Mouse (Mus musculus): ENCODE data around the gene Snap25. TPM values are rescaled to one million over a fixed set of nuclear protein-coding genes. Genes with fewer than 3 reads are reported as not detected.
A peak's percentile ranks its signal among the peaks of the same experiment; 100 is the strongest.

Gene Snap25
- 0.36 and 0.39 TPM in 2 replicates for polyA plus RNA-seq (2016; fragmentation: Nextera tagmentation; extraction: Ambion mirVana)

GRCm38 (mm10) chr2:136713299-136713758, at the start of gene Snap25:
Gene Snap25, plus strand, starts transcription at chr2:136713453.
- peak; percentile 78 for DNase-seq (ENCODE audit: low spot score)
- Histone ChIP-seq H3K27me3 (ENCODE audit: low read depth, poor library complexity, severe bottlenecking) (peaks cover 4% of the 10 kb centered on the region; the same call in 1 of the 2 replicates), H3K9me3 (replicated peaks) (no peaks in the 10 kb centered on the region), H3K36me3 (no peaks in the 10 kb centered on the region), H3K4me3 (peak within 1 kb of the TSS; percentile 55), H3K27ac (no peak within 1 kb of the TSS), H3K4me1 (peaks cover 24% of the 10 kb centered on the region)
- WGBS, result under 1% methylated on average over 20 of the region's 20 CpGs

GRCm38 (mm10) chr2:136666951-136667350, 46.3 kb upstream of the Snap25 start:
- Histone ChIP-seq H3K4me3 (no peak overlapping the region), H3K9me3 (replicated peaks) (no peaks in the 10 kb centered on the region), H3K27me3 (ENCODE audit: low read depth, poor library complexity, severe bottlenecking) (no peaks in the 10 kb centered on the region), H3K27ac (no peak overlapping the region), H3K36me3 (no peaks in the 10 kb centered on the region), H3K4me1 (peaks cover 9% of the 10 kb centered on the region)
- WGBS, result 92% methylated on average over 1 of the region's 1 CpGs
- DNase-seq (ENCODE audit: low spot score), result no peak

GRCm38 (mm10) chr2:136669183-136669582, 44.1 kb upstream of the Snap25 start:
- Histone ChIP-seq H3K27ac (no peak overlapping the region), H3K9me3 (replicated peaks) (no peaks in the 10 kb centered on the region), H3K4me3 (no peak overlapping the region), H3K4me1 (peaks cover 9% of the 10 kb centered on the region), H3K36me3 (no peaks in the 10 kb centered on the region), H3K27me3 (ENCODE audit: low read depth, poor library complexity, severe bottlenecking) (no peaks in the 10 kb centered on the region)
- no peak for DNase-seq (ENCODE audit: low spot score)
- WGBS, result 91% methylated on average over 3 of the region's 3 CpGs

DNA sequence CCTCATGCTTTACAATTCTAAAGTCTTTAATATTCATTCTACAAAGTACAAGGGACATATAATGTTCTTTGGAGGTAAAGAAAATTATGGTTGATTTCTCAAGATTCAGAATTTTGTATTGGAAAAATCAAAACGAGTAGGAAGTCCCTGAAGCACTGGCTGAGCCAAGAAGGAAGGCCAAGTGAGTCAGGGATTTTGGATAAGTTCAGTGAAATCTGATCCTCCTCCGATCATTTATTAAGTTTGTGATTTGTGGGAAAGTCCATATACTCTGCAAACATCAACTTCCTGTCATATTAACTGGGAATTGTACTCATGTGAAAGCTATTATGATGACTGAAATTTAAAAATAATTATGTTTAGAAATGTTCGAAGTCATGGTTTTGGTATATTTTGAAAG, 43.6 kb upstream of the Snap25 start:
- 87% methylated on average over 3 of the region's 3 CpGs for WGBS
- no peaks in the 10 kb centered on the region for H3K36me3 ChIP-seq
- peaks cover 9% of the 10 kb centered on the region for H3K4me1 ChIP-seq
- no peaks in the 10 kb centered on the region for H3K27me3 ChIP-seq (ENCODE audit: low read depth, poor library complexity, severe bottlenecking)
- DNase-seq (ENCODE audit: low spot score), result no peak
- H3K4me3 ChIP-seq, result no peak overlapping the region
- H3K27ac ChIP-seq, result no peak overlapping the region
- H3K9me3 ChIP-seq (replicated peaks), result no peaks in the 10 kb centered on the region

GRCm38 (mm10) chr2:136670539-136671271, 42.5 kb upstream of the Snap25 start:
- peaks cover 9% of the 10 kb centered on the region for H3K4me1 ChIP-seq
- no peak overlapping the region for H3K4me3 ChIP-seq
- H3K9me3 ChIP-seq (replicated peaks), result no peaks in the 10 kb centered on the region
- DNase-seq (ENCODE audit: low spot score), result no peak
- WGBS, result 47% methylated on average over 9 of the region's 9 CpGs
- H3K36me3 ChIP-seq, result no peaks in the 10 kb centered on the region
- H3K27ac ChIP-seq, result no peak overlapping the region
- no peaks in the 10 kb centered on the region for H3K27me3 ChIP-seq (ENCODE audit: low read depth, poor library complexity, severe bottlenecking)

DNA sequence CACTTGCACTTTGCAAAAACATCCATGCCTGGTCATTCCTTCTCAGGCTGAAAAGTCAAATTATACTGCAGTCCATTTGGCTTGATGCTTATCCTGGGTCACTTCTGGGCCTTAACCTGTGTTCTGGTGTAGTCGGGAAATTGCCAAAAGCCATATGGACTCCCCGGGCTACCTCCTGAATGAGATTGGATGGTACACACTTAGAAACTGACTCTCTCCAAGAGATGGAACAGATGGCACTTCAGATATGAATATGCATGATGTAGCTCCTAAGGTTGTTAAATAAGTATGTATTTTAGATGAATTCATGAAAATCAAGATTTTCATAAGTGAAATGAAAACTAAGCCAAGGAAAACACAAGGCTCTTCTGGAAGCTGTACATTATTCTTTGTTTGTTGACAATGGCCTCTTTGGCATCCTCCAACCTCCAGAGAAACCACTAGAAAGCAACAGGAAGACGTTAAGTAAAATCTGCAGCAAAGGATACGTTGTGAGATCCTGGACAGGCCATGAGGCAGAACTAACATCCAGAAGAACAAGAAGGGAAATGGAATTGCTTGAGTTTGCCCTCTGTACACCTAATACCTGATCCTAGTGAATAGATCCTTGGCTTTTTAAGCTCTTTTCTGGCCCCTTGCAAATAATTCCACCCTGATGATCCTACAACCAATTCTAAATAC, 39.0 kb upstream of the Snap25 start:
- WGBS, result 81% methylated on average over 4 of the region's 4 CpGs
- Histone ChIP-seq H3K9me3 (replicated peaks) (no peaks in the 10 kb centered on the region), H3K27ac (no peak overlapping the region)

GRCm38 (mm10) chr2:136676196-136676595, 37.1 kb upstream of the Snap25 start:
- Histone ChIP-seq H3K27ac (no peak overlapping the region), H3K4me1 (peaks cover 29% of the 10 kb centered on the region), H3K9me3 (replicated peaks) (no peaks in the 10 kb centered on the region), H3K27me3 (ENCODE audit: low read depth, poor library complexity, severe bottlenecking) (no peaks in the 10 kb centered on the region), H3K36me3 (no peaks in the 10 kb centered on the region), H3K4me3 (no peak overlapping the region)
- WGBS, result 80% methylated on average over 2 of the region's 2 CpGs
- DNase-seq (ENCODE audit: low spot score), result no peak

More for the DNA sequence above, 39.0 kb upstream of the Snap25 start:
- Histone ChIP-seq H3K4me3 (no peak overlapping the region), H3K36me3 (no peaks in the 10 kb centered on the region), H3K27me3 (ENCODE audit: low read depth, poor library complexity, severe bottlenecking) (no peaks in the 10 kb centered on the region), H3K4me1 (peaks cover 27% of the 10 kb centered on the region)
- no peak for DNase-seq (ENCODE audit: low spot score)

DNA sequence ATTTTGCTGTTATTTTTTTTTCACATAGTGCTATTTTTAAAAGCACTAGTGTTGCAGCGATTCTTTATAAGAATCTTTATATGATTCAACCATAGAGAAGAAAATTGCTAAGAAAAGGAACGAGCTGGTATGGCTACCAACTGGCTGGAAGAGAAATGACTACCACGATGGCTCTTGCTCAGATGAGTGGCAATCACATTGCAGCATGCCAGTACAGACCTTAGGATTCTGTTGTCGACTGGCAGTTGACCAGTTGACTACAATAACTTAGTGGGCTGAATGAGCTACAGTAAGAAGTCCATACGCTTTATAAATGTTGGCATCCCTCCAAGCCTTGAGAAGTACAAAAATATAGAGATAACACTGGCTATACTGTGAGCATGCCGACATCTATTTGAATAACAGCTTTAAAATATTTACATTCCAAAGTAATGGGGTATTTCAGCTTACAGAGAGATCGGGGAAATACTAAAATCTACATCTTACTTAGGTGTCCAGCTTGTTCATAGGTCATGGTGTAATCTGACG, 36.3 kb upstream of the Snap25 start:
- H3K27me3 ChIP-seq (ENCODE audit: low read depth, poor library complexity, severe bottlenecking), result no peaks in the 10 kb centered on the region
- no peaks in the 10 kb centered on the region for H3K36me3 ChIP-seq
- WGBS, result 86% methylated on average over 8 of the region's 8 CpGs
- no peak overlapping the region for H3K27ac ChIP-seq
- no peak overlapping the region for H3K4me3 ChIP-seq
- DNase-seq (ENCODE audit: low spot score), result no peak
- no peaks in the 10 kb centered on the region for H3K9me3 ChIP-seq (replicated peaks)
- H3K4me1 ChIP-seq, result peaks cover 29% of the 10 kb centered on the region

DNA sequence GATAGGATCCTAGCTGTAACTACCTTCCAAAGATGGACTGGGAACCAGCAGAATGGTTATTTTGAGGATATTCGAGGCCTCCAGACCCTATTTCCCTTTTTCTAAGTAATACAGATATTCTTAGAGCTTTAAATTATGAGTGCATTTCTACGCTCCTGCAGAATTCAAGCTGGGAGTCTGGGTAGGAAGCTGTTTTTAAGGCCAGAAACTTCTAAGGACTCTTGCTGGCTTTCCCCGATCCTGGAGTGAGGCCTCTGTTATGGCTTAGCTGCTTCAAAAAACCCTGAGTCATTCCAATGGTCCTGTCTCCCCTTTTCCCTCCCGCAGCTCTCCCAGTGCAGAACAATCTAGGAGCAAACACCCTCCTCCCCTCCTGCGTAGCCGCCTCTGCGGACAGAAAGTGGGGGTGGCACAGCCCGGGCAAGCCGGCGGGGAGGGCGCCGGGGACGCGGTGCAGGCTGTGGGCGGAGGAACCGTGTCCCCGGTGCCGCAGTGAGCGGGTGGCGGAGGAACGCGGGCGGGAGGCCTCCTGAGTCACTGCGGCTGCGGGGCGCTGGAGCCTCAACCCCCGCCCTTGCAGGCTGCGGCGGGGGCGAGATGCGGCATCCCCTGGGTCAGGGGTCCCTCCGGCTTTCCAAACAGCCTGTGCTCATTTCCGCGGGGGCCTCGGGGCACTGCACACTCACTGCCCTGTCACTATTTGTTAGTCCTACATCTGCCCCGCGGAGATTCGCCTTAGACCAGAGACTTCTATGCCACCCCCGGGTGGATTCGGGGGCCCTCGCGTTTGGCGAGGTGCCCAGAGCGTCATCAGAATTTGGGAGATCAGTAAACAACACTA, 34.7 kb upstream of the Snap25 start:
- Histone ChIP-seq H3K4me1 (peaks cover 29% of the 10 kb centered on the region), H3K36me3 (no peaks in the 10 kb centered on the region), H3K9me3 (replicated peaks) (no peaks in the 10 kb centered on the region), H3K4me3 (peak overlapping the region; percentile 71), H3K27ac (peak overlapping the region; percentile 94), H3K27me3 (ENCODE audit: low read depth, poor library complexity, severe bottlenecking) (no peaks in the 10 kb centered on the region)
- DNase-seq (ENCODE audit: low spot score), result peak; percentile 72
- WGBS, result 3% methylated on average over 44 of the region's 44 CpGs

GRCm38 (mm10) chr2:136679280-136680221, 33.7 kb upstream of the Snap25 start:
- peak; percentile 79 for DNase-seq (ENCODE audit: low spot score)
- Histone ChIP-seq H3K4me3 (peak overlapping the region; percentile 71), H3K36me3 (no peaks in the 10 kb centered on the region), H3K4me1 (peaks cover 29% of the 10 kb centered on the region), H3K27me3 (ENCODE audit: low read depth, poor library complexity, severe bottlenecking) (no peaks in the 10 kb centered on the region), H3K27ac (peak overlapping the region; percentile 94), H3K9me3 (replicated peaks) (no peaks in the 10 kb centered on the region)
- 3% methylated on average over 24 of the region's 24 CpGs for WGBS

- no peak overlapping the region for H3K27ac ChIP-seq
- no peak overlapping the region for H3K4me3 ChIP-seq
- no peak for DNase-seq (ENCODE audit: low spot score)
- H3K9me3 ChIP-seq (replicated peaks), result no peaks in the 10 kb centered on the region
- H3K4me1 ChIP-seq, result peaks cover 27% of the 10 kb centered on the region
- WGBS, result 93% methylated on average over 11 of the region's 11 CpGs
- H3K27me3 ChIP-seq (ENCODE audit: low read depth, poor library complexity, severe bottlenecking), result no peaks in the 10 kb centered on the region
- H3K36me3 ChIP-seq, result no peaks in the 10 kb centered on the region
Measured at GRCm38 (mm10) chr2:136682146-136682860, 30.9 kb upstream of the Snap25 start.
